ENCODE assay signal across 8 mouse cellular contexts in genomic region chrX:142534780-142535179, GRCm38 (mm10).
DNase-seq lines count a peak whose midpoint lies in the region; ATAC-seq and TF ChIP-seq lines count a peak whose summit lies in the region.

No protein-coding gene starts in this region.

- no peaks in the 10 kb centered on the region for H3K36me3 ChIP-seq in hindbrain, embryonic 11.5 days (ENCODE audit: control insufficient read depth, insufficient read depth, low read length)
- H3K36me3 ChIP-seq in hindbrain, embryonic 13.5 days, result no peaks in the 10 kb centered on the region
- H3K36me3 ChIP-seq in liver, postnatal 0 days (replicated peaks; ENCODE audit: insufficient read depth, low read length), result no peaks in the 10 kb centered on the region

- no peak overlapping the region for H3K27ac ChIP-seq in hindbrain, embryonic 11.5 days (ENCODE audit: low read depth, low read length)
- H3K27ac ChIP-seq in hindbrain, embryonic 13.5 days, result no peak overlapping the region
- H3K27ac ChIP-seq in liver, postnatal 0 days (ENCODE audit: low read depth), result no peak overlapping the region

- TF ChIP-seq CTCF in liver, postnatal 0 days (IDR thresholded peaks at IDR 0.05; ENCODE audit: low read depth), result peak; percentile 80

- H3K4me1 ChIP-seq in hindbrain, embryonic 11.5 days (replicated peaks; ENCODE audit: control insufficient read depth, insufficient read depth, low read length), result no peaks in the 10 kb centered on the region
- H3K4me1 ChIP-seq in hindbrain, embryonic 13.5 days (replicated peaks), result no peaks in the 10 kb centered on the region
- no peaks in the 10 kb centered on the region for H3K4me1 ChIP-seq in liver, postnatal 0 days (ENCODE audit: insufficient read depth)

- no peak for ATAC-seq in hindbrain, embryonic 11.5 days (ENCODE audit: low FRiP score)
- no peak for ATAC-seq in hindbrain, embryonic 13.5 days (ENCODE audit: low FRiP score)
- no peak for ATAC-seq in liver, postnatal 0 days
- no peak for ATAC-seq in inflammation-experienced regulatory T-cells, adult 6 months

- no peaks in the 10 kb centered on the region for H3K27me3 ChIP-seq in hindbrain, embryonic 11.5 days (ENCODE audit: control insufficient read depth, insufficient read depth, low read length)
- 0 out of 2 replicates have a peak, but pooled peaks cover 2% of the 10 kb centered on the region for H3K27me3 ChIP-seq in hindbrain, embryonic 13.5 days
- 0 out of 2 replicates have a peak, but pooled peaks cover 4% of the 10 kb centered on the region for H3K27me3 ChIP-seq in liver, postnatal 0 days (ENCODE audit: insufficient read depth, low read length)

- WGBS in hindbrain, embryonic 11.5 days, result 42% methylated on average over 8 of the region's 8 CpGs
- 38% methylated on average over 8 of the region's 8 CpGs for WGBS in hindbrain, embryonic 13.5 days
- WGBS in liver, postnatal 0 days (ENCODE audit: insufficient replicate concordance), result 30% methylated on average over 8 of the region's 8 CpGs

- H3K9me3 ChIP-seq in hindbrain, embryonic 11.5 days (ENCODE audit: control insufficient read depth, low read length), result no peaks in the 10 kb centered on the region
- H3K9me3 ChIP-seq in hindbrain, embryonic 13.5 days, result no peaks in the 10 kb centered on the region
- H3K9me3 ChIP-seq in liver, postnatal 0 days (ENCODE audit: low read length), result no peaks in the 10 kb centered on the region

- no peak for TF ChIP-seq EP300 in liver, postnatal 0 days (IDR thresholded peaks at IDR 0.05; ENCODE audit: low read depth)

- H3K4me3 ChIP-seq in hindbrain, embryonic 11.5 days (ENCODE audit: low read depth, low read length), result no peak overlapping the region
- H3K4me3 ChIP-seq in hindbrain, embryonic 13.5 days, result no peak overlapping the region
- H3K4me3 ChIP-seq in liver, postnatal 0 days (ENCODE audit: low read depth, low read length), result no peak overlapping the region

- no peak overlapping the region for H3K9ac ChIP-seq in hindbrain, embryonic 11.5 days (ENCODE audit: low read depth, low read length)
- no peak overlapping the region for H3K9ac ChIP-seq in hindbrain, embryonic 13.5 days
- H3K9ac ChIP-seq in liver, postnatal 0 days (replicated peaks), result no peak overlapping the region

- peak; percentile 56 for DNase-seq in hindbrain, embryonic 11.5 days (ENCODE audit: low spot score)
- DNase-seq in urinary bladder, postnatal 25 days (ENCODE audit: low spot score), result peak; percentile 14
- no peak for DNase-seq in urinary bladder, adult 2 months (ENCODE audit: low spot score)
- peak; percentile 58 to 68 for DNase-seq in cerebellum, postnatal 10 days
- DNase-seq in liver, postnatal 0 days, result peak; percentile 36
- DNase-seq in ovary, postnatal 36 days (ENCODE audit: low spot score), result no peak

- no peak overlapping the region for H3K4me2 ChIP-seq in hindbrain, embryonic 11.5 days (replicated peaks; ENCODE audit: low read depth, low read length)
- H3K4me2 ChIP-seq in hindbrain, embryonic 13.5 days, result no peak overlapping the region
- H3K4me2 ChIP-seq in liver, postnatal 0 days (ENCODE audit: low read depth, low read length), result no peak overlapping the region

Comparison
In these comparisons a context has a peak if more than half of its experiments do, and no peak if none do; other contexts are left out.
1. DNase-seq: peak in hindbrain, embryonic 11.5 days (single experiment), urinary bladder, postnatal 25 days (single experiment), cerebellum, postnatal 10 days (2 of 2) and liver, postnatal 0 days (single experiment); none in urinary bladder, adult 2 months (single experiment) and ovary, postnatal 36 days (single experiment).